Mouse (Mus musculus) cerebellum, postnatal 36 days (tissue): ENCODE results near the gene Fgf22.
"Not testable (repeated sequence)": the region's sequence is repeated elsewhere in the genome, so short reads cannot be mapped to it uniquely, and the experiment has no call there.

Source experiments
- DNase-seq, 2 experiments: peaks; one replicate each; pipeline ENCODE4 v3.0.0; 2021 to 2022; ENCODE audit warnings: mixed read lengths in 2 of 2

Gene Fgf22

DNA sequence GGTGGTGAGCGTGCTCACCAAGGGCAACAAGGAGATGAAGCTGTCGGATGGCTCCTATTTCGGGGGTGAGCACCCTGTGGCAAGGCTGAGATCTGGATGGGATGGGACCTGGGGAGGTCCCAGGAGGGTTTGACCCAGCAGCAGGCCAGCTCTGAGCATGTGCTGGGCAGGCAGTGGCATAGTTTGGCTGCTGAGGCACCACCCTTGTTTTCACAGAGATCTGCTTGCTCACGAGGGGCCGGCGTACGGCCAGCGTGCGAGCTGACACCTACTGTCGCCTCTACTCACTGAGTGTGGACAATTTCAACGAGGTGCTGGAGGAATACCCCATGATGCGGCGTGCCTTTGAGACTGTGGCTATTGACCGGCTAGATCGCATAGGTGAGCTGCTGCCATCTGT lies 21.0 kb upstream of the Fgf22 start:
- no peak for DNase-seq

DNA sequence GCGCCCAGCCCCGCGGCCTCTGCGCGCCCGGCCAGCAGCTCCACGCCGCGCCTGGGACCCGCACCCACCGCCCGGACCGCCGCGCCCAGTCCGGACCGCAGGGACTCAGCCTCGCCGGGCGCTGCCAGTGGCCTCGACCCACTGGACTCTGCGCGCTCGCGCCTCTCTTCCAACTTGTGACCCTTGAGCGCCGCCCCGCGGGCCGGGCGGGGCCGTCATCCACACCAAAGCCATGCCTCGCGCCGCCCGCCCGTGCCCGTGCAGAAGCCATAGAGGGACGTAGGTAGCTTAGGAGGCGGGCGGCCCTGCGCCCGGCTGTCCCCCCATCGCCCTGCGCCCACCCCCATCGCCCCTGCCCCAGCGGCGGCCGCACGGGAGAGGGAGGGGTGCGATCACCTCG lies 19.5 kb upstream of the Fgf22 start:
- no peak for DNase-seq

GRCm38 (mm10) chr10:79736706-79737105 lies 18.2 kb upstream of the Fgf22 start:
- DNase-seq: peak in 1 of 2 experiments; percentile 47

- DNase-seq: peak in 1 of 2 experiments; percentile 57
Observed at GRCm38 (mm10) chr10:79738259-79738658, 16.6 kb upstream of the Fgf22 start.

GRCm38 (mm10) chr10:79739234-79739633 lies 15.6 kb upstream of the Fgf22 start:
- DNase-seq: no peak

- DNase-seq: no peak
Observed at GRCm38 (mm10) chr10:79740863-79741262, 14.0 kb upstream of the Fgf22 start.

DNA sequence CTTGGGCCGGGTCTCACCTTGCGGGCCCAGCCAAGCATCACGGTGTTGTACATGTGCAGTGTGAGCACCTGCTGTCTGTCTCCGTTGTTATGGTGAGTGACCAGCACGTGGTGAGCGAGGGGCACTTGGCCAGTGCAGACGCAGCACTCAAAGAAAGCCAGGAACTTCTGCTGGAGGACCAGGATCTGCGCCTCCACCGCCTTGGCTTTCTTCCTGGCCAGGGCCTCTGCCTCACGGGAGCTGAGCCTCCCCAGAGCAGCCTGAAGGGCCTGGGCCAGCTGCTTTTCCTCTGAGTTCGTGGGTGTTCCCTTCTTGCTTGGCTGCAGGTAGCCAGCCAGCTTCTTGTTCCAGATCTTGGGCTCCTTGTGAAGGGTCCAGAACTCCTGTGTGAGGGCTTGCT lies 11.7 kb upstream of the Fgf22 start:
- DNase-seq: no peak

GRCm38 (mm10) chr10:79743650-79744365 lies 11.1 kb upstream of the Fgf22 start:
- peak; percentile 61 to 62 for DNase-seq

GRCm38 (mm10) chr10:79745411-79745810 lies 9.5 kb upstream of the Fgf22 start:
- DNase-seq: no peak

GRCm38 (mm10) chr10:79745898-79746773 lies 8.7 kb upstream of the Fgf22 start, which contains the start of gene Polrmt:
Polrmt (minus strand) TSS chr10:79746581.
- peak; percentile 95 to 96 for DNase-seq

DNA sequence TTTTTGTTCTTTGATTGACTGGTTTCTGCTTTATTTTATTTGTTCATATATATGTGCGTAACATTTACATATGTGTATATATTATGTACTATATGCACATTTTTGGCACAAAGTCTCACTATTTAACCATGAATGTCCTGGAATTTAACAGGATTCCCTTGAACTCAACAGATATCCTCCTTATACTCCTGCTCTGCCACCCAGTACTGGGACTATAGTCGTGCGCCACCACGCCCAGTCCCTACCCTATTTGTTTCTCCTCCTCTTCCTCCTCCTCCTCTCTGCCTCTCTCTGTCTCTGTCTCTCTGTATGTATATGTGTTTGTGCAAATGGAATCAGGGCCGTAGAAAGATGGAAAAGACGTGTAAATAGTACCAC lies 8.1 kb upstream of the Fgf22 start:
- no peak for DNase-seq

DNA sequence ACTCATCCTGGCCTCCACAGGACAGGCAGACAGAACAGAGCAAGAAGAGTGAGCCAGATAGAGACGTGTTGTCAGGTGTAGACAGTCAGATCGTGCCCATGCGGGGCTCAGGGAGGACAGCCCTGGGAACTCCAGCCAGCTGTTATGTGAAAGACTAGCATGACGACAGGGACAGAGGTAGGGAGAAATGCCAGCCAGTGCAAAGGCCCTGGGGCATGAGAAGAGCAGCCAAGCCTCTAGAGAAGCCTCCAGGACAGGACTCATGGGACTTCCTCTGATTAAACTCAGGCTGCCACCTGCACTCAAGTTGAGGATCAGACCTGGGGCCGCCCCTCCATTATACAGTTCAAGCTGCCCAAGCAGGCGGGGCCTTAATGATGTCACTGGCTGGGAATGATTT lies 6.4 kb upstream of the Fgf22 start:
- DNase-seq: peak in 1 of 2 experiments; percentile 4

DNA sequence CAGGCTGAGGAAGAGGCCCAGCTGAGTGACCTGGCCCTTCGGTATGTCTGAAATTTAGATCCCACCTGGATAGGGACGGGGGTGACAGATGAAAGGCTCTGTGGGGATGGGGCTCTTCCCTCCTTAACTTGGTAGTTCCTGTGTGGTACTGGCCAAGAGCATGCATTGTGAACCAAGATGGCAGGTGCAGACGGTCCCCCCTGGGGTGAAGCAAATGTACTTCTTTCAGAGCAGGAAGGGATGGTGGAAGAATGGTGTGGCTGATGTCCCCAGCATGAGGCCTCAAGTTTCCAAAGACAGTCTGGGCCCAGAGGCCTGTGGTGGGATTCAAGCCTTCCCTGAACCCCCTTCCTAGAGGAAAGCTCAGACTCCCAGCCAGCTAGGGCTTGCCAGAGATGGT lies 978 bp downstream of the Fgf22 start:
- peak in 1 of 2 experiments; percentile 33 for DNase-seq

GRCm38 (mm10) chr10:79756660-79757059 lies 1.8 kb downstream of the Fgf22 start:
- peak in 1 of 2 experiments; percentile 15 for DNase-seq

DNA sequence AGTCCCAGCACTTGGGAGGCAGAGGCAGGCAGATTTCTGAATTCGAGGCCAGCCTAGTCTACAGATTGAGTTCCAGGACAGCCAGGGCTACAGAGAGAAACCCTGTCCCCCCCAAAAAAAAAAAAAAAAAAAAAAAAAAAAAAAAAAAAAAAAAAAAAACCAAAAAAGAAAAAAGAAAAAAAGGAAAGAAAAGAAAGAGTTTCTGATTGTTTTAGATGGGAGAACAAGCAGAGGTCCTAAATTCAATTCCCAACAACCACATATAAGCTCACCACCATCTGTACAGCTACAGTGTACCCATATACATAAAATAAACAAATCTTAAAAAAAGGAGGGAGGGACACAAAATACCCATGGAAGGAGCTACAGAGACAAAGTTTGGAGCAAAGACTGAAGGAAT lies 4.8 kb downstream of the Fgf22 start:
- DNase-seq: not testable (repeated sequence)

GRCm38 (mm10) chr10:79760603-79761143 lies 5.8 kb downstream of the Fgf22 start:
- DNase-seq: no peak

DNA sequence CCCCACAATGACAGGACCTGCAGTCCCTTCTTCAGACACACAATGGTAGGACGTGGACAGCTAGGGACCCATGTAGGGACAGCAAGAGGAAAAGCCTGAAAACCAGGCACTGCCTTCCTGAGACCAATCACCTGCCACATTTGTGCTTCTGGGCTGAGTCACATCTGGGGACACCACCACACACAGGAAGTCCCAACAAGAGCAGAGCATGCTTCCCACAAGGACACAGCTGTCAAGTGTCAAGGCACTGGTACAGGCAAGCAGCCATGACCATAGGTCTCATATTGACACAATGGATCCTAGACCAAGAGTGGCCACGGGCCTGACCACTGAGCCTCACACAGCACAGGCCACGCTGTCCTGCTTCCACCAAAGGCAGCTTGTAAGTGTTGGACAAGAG lies 8.0 kb downstream of the Fgf22 start:
- DNase-seq: no peak

DNA sequence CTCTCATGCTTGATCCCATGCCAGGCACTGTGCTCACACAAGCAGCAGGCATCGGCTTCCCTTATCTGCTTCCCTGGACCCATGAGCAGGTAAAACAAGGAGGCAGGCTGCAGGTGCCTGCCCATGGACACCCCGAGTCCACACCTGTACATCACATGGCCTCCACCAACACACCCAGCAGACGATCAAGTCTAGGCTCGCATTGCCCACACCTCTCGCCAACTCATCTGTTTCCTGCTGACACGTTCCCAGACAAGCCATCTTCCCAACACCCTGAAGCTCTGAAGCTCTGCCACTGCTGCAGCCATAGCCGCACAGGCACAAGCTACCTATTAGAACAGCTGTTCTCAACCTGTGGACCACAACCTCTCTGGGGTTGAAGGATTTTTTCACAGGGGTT lies 9.4 kb downstream of the Fgf22 start:
- DNase-seq: peak in 1 of 2 experiments; percentile 12

GRCm38 (mm10) chr10:79765228-79765745 lies 10.4 kb downstream of the Fgf22 start:
- no peak for DNase-seq

GRCm38 (mm10) chr10:79766001-79766507 lies 11.2 kb downstream of the Fgf22 start:
- no peak for DNase-seq

DNA sequence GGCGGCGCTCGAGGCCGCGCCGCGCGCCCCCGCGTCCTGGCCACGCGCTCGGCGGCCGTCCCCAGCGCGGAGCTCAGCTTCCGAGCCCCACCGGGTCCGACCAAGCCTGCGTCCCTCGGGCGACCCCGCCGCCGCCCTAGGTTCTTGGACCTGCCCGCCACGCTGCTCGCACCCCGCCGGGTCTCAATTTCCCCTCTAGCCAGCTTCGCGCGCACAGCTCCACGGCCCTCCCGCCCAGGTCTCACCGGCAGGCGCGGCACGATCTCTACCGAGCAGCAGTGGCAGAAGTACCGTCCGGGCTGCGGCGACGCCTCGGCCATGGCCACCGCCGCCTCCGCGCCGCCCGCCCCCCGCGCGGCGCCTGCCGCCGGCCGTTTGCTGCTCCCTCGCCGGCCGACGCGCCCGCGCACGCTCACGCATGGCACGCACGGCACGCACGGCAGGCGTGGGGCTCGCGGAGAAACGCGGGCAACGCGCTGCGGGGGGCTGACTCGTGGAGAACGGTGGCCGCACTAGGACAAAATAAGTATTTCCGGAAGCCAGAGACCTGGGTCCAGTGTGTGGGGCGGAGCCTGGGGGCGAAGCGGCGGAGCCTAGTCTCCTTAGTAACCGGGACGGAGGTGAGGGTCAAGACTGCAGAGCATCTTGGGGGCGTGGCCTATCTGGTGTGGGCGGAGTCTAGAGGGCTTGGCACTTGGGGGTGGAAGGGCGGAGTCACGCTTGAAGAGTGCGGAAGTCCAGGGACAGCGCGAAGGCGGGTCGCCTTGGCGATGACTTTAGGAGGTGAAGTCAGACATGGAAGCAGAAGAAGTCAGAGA lies 11.8 kb downstream of the Fgf22 start, which contains the start of gene Rnf126:
TSS of gene Rnf126 (minus strand) at position 445 of the 818 bp plus-strand sequence.
- DNase-seq: peak; percentile 99 to 100
